Mouse (Mus musculus): Measurements from ENCODE around the gene Senp3. TPM values are rescaled to one million over a fixed set of nuclear protein-coding genes. Genes with fewer than 3 reads are reported as not detected.
A peak's percentile ranks its signal among the peaks of the same experiment; 100 is the strongest.

Senp3 gene
- total RNA-seq, 2 experiments from 2014 or later, result 22.7 TPM

DNA sequence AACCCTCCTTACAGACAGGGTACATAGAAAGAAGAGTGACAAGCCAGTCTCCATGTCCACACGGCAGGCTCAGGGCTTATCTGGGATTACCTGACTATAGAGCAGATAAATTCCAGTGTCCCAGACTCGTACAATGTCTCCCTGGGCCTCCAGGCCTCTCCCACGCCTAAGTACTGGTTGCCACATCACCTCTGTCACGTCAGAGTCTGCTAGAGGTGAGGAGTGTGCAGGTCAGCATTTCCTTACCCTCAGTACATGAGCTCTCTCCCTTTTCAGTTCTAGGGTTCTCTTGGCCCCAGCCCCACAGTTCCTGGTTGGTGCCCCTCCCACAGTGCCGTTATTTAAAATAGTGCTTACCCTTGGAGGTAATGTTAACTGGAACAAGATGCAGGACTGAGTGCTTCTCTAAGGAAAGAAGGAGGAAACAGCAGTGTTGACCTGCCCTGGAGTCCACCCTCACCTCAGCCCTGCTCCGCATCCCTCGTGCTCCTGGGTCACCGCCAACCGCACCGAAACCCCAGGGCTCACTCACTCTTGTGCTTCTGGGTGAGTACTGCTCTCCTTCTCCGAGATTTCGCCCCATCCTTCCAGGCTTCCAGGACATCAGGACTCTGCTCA lies 2.4 kb upstream of the Senp3 start:
- intact Hi-C loops (cut with DNase I), result loop anchor here (5.0 kb wide), 1 partner anchor 33 kb away; no protein-coding TSS in a partner anchor
- no peak for DNase-seq

DNA sequence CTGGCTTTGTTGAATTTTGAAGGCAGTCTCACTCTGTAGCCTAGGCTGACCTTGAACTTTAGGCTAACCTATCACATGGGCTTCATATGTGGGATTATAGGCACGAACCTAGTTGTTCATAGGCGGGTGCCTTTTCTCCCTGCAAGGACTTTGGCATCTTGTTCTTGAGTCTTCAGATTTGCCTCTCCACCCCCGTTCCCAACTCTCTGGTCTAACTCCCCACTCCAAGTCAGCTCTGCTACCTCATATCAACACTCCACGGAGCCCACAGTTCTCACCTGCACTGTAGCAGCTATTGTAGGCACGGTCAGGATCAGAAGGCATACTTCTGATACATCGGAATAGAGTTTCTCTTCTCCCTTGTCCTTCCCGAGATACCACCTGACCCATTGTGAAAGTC lies 1.7 kb upstream of the Senp3 start:
- intact Hi-C loops (cut with DNase I), result loop anchor here (2.0 to 5.0 kb wide), 3 partner anchors 34 to 561 kb away; partner anchors contain the start of gene 9130213A22Rik
- no peak for DNase-seq

DNA sequence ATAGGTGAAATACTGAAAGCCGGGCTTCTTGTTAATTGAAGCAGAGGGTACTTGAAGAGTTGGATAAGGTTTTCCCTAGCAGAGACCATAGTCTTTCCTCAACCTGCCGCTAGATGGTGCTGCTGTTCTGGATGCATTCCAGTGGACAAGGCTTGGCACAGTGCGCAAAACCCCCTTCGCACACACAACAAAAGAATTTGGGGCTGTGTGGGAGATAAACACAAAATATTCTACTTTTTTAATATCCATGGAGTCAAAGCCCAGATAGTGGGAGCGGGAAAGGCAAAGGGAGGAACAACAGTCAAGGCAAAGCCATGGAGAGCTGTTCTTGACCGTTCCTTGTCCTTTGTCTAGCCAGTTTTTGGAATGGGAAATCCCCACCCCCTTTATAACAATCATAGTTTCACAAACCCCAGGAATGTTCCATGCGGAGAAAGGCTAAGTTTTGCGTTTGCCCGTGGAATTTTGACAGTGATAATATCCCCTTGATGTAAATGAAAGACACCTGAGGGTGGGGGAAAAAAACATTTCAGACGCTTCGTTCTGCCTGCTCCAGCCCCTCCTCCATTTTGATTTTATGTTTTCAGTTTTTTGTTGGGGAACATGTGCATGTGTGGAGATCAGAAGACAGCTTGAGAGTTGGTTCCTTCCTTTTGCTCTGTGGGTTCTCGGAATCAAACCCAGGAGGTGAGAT lies 1.1 kb upstream of the Senp3 start:
- intact Hi-C loops (cut with DNase I), result loop anchor here (2.0 to 5.0 kb wide), 3 partner anchors 34 to 560 kb away; partner anchors contain the start of gene 9130213A22Rik

DNA sequence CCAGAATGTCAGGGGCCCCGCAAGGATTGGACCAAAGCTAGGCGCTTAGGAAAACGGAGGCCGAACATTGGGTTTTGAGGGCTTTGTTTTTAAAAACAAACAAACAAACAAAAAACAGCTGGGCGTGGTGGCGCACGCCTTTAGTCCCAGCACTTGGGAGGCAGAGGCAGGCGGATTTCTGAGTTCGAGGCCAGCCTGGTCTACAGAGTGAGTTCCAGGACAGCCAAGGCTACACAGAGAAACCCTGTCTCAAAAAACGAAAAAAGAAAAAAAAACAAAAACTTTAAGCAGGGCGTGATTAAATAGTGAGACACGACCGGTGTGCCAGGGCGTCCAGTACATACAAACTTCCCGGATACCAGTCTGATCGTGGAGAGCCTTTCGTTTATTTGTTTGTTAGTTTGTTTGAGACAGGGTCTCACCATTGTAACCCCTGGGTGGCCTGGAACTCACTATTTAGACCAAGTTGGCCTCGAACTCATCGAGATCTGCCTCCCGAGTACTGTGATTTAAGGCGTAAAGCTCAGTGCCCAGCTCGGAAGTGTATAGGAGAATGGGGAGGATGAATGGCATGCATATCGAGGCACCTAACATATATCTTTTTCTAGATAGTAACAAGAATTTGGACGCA lies 440 bp upstream of the Senp3 start:
- no peak for DNase-seq
- intact Hi-C loops (cut with DNase I), result loop anchor here (2.0 to 5.0 kb wide), 3 partner anchors 35 to 560 kb away; partner anchors contain the start of gene 9130213A22Rik

More for the DNA sequence above, 1.1 kb upstream of the Senp3 start:
- DNase-seq, result peak; percentile 81 to 82

DNA sequence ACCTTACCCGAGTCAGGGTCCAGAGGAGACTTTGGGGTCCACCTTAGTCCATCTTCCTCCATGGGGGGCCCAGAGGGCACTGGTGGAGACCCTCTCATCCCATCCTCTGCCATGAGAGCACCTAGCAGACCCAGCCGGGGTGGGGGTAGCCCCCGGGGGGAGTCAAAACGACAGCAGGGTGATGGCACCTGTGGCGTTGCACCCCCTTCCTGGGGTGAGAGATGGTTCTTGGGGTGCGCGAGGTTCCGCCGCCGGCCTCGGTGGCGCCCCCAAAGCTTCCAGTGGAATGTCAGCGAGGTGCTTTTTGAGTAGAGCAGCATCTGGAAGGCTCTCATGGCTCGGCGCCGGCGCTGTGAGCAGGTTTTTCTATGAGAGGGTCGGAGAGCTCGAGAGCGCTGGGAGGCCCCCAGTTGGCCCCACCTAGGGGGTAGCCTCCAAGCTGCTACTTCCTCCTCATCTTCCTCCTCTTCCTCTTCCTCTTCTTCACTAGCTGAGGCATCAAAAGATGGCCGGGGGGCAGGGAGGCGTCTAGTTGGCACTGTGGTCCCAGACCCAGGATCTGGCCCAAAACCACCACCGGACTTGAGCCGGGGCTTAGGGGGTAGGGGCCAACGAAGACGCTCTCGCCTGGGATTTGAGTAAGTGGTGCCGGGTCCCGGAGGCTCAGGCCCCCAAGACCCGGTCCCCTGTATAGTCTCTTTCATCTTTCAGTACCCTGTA lies 1.6 kb downstream of the Senp3 start:
- intact Hi-C loops (cut with DNase I), result loop anchor here (5.0 kb wide), 1 partner anchor 37 kb away; no protein-coding TSS in a partner anchor
- no peak for DNase-seq

DNA sequence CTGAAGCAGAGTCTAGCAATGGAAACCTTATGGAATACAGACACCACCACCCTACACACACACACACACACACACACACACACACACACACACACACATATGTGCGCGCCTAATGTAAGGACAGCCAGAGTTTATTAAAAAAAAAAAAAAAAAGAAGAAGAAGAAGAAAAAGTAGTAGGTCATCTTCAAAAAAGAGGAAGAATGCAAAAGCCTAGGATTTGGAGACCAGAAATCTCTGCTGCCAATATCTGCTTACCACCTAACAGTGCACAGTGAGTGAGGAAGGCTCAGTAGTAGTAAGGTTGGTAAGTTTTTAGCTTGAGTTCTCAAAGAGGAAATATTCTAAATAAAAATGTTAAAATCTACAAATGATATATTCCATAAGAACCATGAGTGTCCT lies 2.7 kb downstream of the Senp3 start:
- DNase-seq, result no peak
- intact Hi-C loops (cut with DNase I), result no loop called here

DNA sequence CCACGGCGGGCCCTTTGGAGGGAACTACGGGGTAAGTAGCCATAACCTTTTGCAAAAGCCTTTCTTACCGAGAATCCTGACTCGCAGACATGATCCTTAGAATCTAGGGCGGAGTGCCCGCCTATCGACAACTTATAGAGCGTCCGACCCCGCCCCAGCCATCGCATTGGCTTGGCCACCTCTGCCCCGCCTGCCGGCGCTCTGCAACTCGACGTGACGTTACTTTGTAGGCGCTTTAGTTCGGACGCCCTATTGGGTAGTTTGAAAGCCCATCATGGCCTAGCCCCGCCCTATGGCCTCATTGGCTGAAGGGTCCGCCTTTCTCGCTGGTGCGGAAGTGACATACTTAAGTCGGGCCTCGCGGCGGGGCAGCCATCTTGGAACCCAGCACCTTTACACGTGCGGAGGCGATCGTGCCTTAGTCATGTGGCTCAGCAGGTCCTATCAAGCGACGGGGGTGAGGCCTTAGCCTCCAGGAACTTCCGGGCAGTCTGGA lies 9.6 kb downstream of the Senp3 start, which contains the start of gene Eif4a1:
Gene Eif4a1 (minus strand): TSS at position 213 of the 496 bp plus-strand sequence.
- peak; percentile 99 to 100 for DNase-seq
- intact Hi-C loops (cut with DNase I), result no loop called here

DNA sequence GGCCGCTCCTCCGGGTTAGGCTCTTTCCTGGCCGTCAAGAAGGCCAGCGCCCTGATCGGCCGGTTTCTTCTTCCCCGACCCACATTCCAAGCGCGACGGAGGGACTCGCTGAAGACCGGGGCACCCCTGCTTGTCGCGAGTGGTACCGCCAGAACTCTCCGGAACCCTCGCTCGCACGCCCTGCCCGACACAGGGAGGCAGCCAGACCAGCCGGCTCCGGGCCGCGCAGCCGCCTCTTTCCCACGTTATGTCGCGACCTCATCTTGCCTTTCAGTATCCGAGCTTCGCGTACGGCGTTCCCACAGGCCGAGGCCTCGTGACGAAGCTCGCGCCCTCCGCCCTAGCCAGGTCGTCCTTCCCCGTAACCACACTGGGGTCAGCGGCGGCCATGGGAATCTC lies 10.2 kb downstream of the Senp3 start:
- intact Hi-C loops (cut with DNase I), result no loop called here
- DNase-seq, result no peak

DNA sequence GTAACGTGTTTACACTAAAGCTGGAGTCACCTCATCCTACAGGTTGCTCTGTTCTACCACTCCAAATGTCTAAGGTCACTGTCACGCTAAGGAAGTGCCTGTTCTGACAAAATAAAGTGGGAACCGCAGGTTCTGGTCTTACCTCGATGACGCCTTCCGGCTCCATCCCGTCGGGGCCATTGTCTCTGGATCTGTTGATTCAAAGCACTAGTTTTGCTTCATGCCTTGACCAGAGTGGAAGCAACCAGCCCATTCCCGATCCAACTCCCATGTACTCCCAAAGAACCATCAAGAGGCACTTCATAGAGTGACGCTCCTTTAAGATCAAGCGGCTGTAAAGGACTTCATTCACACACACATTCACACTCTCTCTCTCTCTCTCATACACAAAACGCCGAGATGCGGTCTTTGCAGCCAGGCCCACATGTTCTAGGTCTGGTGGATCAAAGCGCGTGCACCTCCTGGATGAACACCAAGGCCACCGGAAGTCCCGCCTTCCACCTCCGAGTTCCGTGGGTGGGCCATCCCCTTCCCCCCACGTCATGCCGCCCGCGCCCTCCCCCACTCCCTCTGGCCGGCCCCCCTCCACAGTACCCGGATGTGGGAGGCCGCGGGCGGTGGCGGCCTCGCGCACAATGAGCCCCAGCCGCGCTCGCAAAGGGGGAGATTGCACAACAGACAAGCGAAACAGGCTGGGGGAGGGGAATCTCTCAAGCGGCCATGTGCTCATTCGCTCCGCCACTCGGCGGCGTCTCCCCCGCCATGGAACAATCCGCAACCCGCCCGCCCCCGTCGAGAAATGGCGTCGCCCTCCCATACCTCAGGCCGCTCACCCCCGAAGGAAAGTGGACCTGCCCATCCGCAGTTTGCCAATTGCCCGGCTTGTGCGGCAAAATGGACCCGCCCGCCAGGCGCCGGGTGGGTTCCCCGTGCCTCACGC lies 10.8 kb downstream of the Senp3 start:
- intact Hi-C loops (cut with DNase I), result no loop called here

DNA sequence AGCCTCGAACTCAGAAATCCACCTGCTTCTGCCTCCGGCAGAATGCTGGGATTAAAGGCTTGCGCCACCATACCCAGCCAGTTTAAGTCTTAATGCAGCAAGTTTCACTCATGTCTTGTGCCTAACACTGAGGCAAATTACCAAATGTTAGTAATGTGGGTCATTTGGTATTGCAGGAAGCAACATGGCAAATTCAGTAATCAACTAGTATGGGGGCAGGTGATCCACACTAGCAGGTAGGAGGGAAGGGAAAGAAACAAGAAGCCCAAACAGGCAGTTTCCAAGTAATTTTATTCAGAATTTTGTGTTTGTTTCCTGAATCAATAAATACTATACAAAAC lies 15.2 kb downstream of the Senp3 start:
- intact Hi-C loops (cut with DNase I), result no loop called here

More for the DNA sequence above, 10.8 kb downstream of the Senp3 start:
- DNase-seq, result peak; percentile 91 to 95

DNA sequence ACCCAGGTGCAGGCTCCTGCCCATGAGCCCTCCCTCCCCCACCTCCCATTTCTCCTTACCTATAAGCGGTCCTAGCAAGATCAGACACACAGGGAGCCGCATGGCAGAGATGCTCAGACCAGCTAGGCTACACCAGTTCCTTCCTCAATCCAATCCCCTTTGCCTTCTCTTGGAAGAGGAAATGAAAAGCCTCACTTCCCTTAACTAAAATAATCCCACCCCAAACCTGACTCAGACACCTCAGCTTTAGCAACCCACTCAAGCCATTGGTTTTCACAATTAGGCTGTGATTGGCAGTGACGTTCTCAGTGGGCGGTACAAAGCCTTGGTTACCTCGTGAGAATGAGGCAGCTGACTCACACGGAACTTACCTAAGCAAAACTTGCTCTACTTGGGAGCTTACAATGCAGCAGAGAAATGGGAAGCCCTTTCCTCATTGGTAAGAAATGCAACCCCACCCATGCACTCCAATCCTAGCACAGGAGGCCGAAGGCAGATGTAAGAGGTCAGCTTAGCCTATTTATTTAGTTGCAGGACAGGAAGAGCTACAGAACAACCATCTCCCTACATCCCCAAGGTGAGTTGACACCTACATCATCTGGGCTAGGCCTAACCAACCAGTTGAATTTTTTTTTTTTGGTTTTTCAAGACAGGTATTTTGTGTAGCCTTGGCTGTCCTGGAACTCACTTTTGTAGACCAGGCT lies 15.8 kb downstream of the Senp3 start, which contains the start of gene Cd68:
Gene Cd68 (minus strand): TSS at position 193 of the 704 bp plus-strand sequence.
- intact Hi-C loops (cut with DNase I), result no loop called here
- DNase-seq, result no peak

More for the DNA sequence above, 15.2 kb downstream of the Senp3 start:
- no peak for DNase-seq

DNA sequence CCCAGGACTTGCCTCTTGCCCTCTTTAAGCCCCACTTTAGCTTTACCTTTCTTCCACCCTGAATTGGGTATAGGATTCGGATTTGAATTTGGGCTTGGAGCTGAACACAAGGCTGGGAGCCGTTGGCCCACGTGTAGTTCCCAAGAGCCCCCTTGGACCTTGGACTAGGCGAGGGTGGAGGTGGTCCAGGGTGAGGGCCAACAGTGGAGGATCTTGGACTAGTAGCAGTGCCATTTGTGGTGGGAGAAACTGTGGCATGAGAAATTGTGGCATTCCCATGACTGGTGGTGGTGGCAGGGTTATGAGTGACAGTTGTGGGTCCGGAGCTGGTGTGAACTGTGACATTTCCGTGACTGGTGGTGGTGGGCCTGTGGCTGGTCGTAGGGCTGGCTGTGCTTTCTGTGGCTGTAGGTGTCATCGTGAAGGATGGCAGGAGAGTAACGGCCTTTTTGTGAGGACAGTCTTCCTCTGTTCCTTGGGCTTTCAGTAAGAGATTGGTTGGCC lies 16.4 kb downstream of the Senp3 start:
- no peak for DNase-seq
- intact Hi-C loops (cut with DNase I), result no loop called here

DNA sequence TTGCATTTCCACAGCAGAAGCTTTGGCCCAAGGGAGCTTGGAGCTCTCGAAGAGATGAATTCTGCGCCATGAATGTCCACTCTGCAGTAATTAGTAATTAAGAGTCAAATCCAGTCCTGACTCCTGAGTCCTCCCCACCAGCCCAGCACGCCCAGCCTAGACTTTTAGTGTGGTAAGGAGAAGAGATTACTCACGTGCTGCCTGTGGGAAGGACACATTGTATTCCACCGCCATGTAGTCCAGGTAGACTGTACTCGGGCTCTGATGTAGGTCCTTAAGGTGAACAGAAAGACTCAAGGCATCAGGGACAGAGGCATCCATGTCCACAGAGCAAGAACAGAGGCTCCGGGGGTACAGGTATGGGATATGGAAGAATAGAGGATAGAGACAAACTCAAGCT lies 17.0 kb downstream of the Senp3 start:
- no peak for DNase-seq
- intact Hi-C loops (cut with DNase I), result no loop called here

DNA sequence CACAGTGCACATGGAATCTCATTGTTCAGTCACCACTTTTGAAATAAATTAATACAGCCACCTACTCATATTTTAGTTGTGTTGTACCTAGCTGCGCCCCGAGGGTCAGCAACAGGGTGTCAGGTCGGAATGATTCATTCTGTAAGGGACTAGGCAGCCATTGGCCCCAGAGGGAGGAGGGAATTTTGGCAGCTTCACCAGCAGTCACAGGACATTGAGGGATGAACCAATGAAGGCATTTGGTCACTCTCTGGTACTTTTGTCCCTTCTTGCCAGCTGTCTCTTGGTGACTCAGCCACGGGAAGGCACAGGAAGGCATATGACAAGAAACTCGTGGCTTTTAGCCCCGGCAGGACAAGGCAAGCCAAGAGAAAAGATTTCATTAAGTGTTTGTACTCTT lies 18.1 kb downstream of the Senp3 start:
- intact Hi-C loops (cut with DNase I), result no loop called here
- no peak for DNase-seq

DNA sequence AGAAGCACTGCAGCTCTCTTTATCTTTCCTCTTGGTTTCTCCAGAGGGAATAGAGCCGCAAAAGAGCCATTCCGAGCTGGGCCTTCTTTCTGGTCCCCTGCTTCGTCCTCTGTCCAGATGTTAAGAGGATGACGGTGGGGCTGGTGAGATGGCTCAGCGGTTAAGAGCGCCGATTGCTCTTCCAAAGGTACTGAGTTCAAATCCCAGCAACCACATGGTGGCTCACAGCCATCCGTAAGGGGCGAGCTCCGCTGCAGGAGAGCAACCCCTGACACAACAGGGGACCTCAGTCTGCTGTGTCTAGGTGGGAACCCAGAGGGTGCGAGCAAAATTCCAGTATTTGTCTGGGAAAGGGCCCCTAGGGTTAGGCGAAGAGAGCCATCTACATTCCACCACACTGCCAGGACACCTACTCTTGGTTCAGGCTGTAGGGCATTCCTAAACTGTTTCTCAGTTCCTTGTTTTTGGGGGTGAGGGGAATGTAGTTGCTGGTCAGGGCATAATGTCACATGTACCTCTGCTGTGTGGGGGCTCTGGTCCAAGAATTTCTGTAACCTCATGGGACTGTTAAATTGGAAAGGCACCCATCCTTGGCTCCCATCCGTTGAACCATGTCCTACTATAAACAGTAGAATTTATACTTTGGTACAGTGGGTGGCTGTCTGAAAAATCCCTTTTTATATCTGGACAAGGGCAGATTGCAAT lies 18.8 kb downstream of the Senp3 start:
- intact Hi-C loops (cut with DNase I), result no loop called here
- DNase-seq, result no peak

DNA sequence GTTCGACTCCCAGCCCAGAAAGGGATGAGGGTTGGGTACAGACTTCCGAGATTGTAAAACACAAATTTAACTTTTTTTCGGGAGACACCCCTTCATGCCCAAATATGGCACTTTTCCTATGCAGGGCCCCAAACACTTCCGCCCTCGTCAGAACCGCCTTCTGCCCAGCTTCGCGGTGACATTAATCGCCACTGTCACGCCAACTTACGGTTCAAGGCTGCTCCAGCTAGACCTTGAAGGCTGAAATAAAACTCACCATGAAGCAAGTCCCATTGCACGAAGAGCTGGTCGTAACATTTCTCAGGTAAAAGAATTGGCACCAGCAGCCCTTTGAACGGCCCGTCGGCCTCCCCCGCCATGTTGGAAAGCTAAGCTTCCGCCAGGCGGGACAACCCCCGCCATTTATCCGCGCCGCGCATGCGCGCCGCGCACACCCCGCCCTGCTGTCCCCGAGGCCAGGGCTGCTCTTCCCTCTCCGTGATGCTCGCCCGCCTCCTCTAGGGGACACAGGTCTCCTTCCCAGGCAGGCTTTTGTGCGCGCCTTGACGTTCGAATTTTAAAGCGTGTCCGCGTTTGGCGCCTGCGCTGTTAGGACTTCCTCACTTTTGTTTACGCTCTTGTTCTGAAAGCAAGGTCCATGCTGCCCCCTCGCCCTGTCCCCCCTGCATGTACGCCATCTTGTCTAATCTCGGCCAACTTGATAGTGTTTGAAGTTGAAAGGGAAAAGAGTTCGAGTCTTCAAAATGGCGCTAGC lies 19.5 kb downstream of the Senp3 start, which contains the start of gene Mpdu1:
Gene Mpdu1 (minus strand): TSS at position 430 of the 754 bp plus-strand sequence.
- peak; percentile 90 to 91 for DNase-seq
- intact Hi-C loops (cut with DNase I), result no loop called here

DNA sequence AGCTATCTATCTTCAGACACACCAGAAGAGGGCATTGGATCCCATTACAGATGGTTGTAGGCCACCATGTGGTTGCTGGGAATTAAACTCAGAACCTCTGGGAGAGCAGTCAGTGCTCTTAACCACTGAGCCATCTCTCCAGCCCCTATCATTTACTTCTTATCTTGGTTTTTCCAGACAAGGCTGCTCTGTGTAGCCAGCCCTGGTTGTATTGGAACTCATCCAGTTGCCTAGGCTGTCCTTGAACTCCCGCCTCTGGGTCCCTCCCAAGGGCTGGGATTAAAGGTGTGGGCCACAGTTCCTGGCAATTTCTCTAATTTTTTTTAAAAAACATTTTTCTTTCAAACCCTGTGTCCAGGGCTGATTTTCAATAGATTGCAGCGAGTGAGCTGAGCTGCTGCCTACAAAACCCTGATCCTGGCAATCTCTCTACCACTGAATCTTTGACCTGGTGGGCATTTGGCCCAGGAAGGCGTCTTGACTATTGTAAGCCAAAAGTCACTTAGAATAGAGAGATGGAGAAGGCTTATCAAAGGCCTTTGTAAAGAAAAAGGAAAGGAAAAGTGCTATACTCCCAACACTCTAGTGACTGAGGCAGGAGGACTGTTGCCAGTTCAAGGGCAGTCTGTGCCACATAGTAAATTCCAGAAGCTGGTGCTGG lies 20.5 kb downstream of the Senp3 start:
- intact Hi-C loops (cut with DNase I), result no loop called here
- DNase-seq, result no peak

Measured in gastrocnemius, postnatal 36 days (tissue).